Comparison of ENCODE assay signal across 9 mouse cellular contexts in genomic region chr6:28705384-28706107, GRCm38 (mm10).
DNase-seq lines count a peak whose midpoint lies in the region; ATAC-seq and TF ChIP-seq lines count a peak whose summit lies in the region.
"Had no signal": no experiment of that assay in that cellular context is flagged by ENCODE, and none has a peak within 500 bp of the region (broad histone marks: within the 10 kb centered on the region; RNA-seq: fewer than 3 reads in every experiment).

No protein-coding gene starts in this region.

- H3K9me3 ChIP-seq in forebrain, embryonic 15.5 days = no peaks in the 10 kb centered on the region
- no peaks in the 10 kb centered on the region for H3K9me3 ChIP-seq in forebrain, embryonic 12.5 days
- H3K9me3 ChIP-seq in heart, embryonic 14.5 days (ENCODE audit: control insufficient read depth, low read length) = no peaks in the 10 kb centered on the region

- H3K27ac ChIP-seq in forebrain, embryonic 15.5 days (replicated peaks) = peak overlapping the region; percentile 60
- no peak overlapping the region for H3K27ac ChIP-seq in forebrain, embryonic 12.5 days
- peak overlapping the region; percentile 81 for H3K27ac ChIP-seq in cerebellum, adult 2 months (ENCODE audit: insufficient read depth, low read length)
- peak overlapping the region in 1 of 2 experiments; percentile 14; a peak in 1 of 4 replicates for H3K27ac ChIP-seq in heart, embryonic 14.5 days (replicated peaks in 1 of 2; ENCODE audit: control insufficient read depth in 1 of 2, insufficient read depth in 1 of 2, low read depth in 2 of 2, low read length in 2 of 2)

- no peak for TF ChIP-seq CTCF in cerebellum, adult 2 months (IDR thresholded peaks at IDR 0.05; ENCODE audit: borderline replicate concordance, insufficient read depth, low read depth, low read length)

- no peak for TF ChIP-seq POLR2A in cerebellum, adult 2 months (IDR thresholded peaks at IDR 0.05; ENCODE audit: borderline replicate concordance, insufficient read depth, low read length)

- no peak overlapping the region for H3K4me3 ChIP-seq in forebrain, embryonic 15.5 days
- H3K4me3 ChIP-seq in forebrain, embryonic 12.5 days (replicated peaks) = no peak overlapping the region
- no peak overlapping the region for H3K4me3 ChIP-seq in cerebellum, adult 2 months (replicated peaks; ENCODE audit: insufficient read depth, low read depth, low read length)
- no peak overlapping the region for H3K4me3 ChIP-seq in heart, embryonic 14.5 days (ENCODE audit: control insufficient read depth in 1 of 2, insufficient read depth in 1 of 2, low read depth in 1 of 2, low read length in 2 of 2)

- peak; percentile 67 to 79 for DNase-seq in cerebellum, adult 2 months
- DNase-seq in left cerebral cortex, postnatal 4 days = peak; percentile 33
- peak; percentile 86 for DNase-seq in telencephalon, adult 2 months (ENCODE audit: low read depth, low spot score)
- no peak for DNase-seq in kidney, adult 8-10 months
- DNase-seq in thymus, postnatal 14 days = no peak

- ATAC-seq in forebrain, embryonic 15.5 days (replicated peaks) = peak; percentile 63
- ATAC-seq in forebrain, embryonic 12.5 days (ENCODE audit: low FRiP score) = no peak
- ATAC-seq in heart, embryonic 14.5 days (ENCODE audit: insufficient number of reproducible peaks, insufficient read depth, low FRiP score, low read depth) = no peak

- WGBS in forebrain, embryonic 15.5 days = 42% methylated on average over 6 of the region's 6 CpGs
- WGBS in forebrain, embryonic 12.5 days = 81% methylated on average over 6 of the region's 6 CpGs
- 9% methylated on average over 6 of the region's 6 CpGs for WGBS in cerebellum, adult 2 months
- 29% methylated on average over 6 of the region's 6 CpGs for WGBS in heart, embryonic 14.5 days

- peaks cover 30% of the 10 kb centered on the region for H3K4me1 ChIP-seq in forebrain, embryonic 15.5 days
- peaks cover 30% of the 10 kb centered on the region for H3K4me1 ChIP-seq in forebrain, embryonic 12.5 days
- H3K4me1 ChIP-seq in cerebellum, adult 2 months (ENCODE audit: control insufficient read depth, insufficient read depth, low read length) = peaks cover 22% of the 10 kb centered on the region
- H3K4me1 ChIP-seq in heart, embryonic 14.5 days (ENCODE audit: control insufficient read depth in 2 of 2, insufficient read depth in 2 of 2, low read length in 2 of 2) = peaks cover 18 to 40% of the 10 kb centered on the region in 2 experiments

- intact Hi-C loops in left cerebral cortex, postnatal 4 days (cut with DNase I) = loop anchor here (10.0 kb wide), 1 partner anchor 89 kb away; no protein-coding TSS in a partner anchor

- H3K4me2 ChIP-seq in forebrain, embryonic 15.5 days (replicated peaks) = peak overlapping the region; percentile 14; the same call in 1 of the 2 replicates
- no peak overlapping the region for H3K4me2 ChIP-seq in forebrain, embryonic 12.5 days
- peak overlapping the region; percentile 0; the same call in 1 of the 2 replicates for H3K4me2 ChIP-seq in heart, embryonic 14.5 days (ENCODE audit: low read length)
- H3K4me2 ChIP-seq: lung, embryonic 14.5 days had no signal

- no peaks in the 10 kb centered on the region for H3K27me3 ChIP-seq in forebrain, embryonic 15.5 days
- H3K27me3 ChIP-seq in forebrain, embryonic 12.5 days = no peaks in the 10 kb centered on the region
- no peaks in the 10 kb centered on the region for H3K27me3 ChIP-seq in cerebellum, adult 2 months (ENCODE audit: control insufficient read depth, insufficient read depth, low read length)
- no peaks in the 10 kb centered on the region for H3K27me3 ChIP-seq in heart, embryonic 14.5 days (ENCODE audit: control insufficient read depth, insufficient read depth, low read length)

- no peaks in the 10 kb centered on the region for H3K36me3 ChIP-seq in forebrain, embryonic 15.5 days
- H3K36me3 ChIP-seq in forebrain, embryonic 12.5 days (replicated peaks) = no peaks in the 10 kb centered on the region
- peaks cover 10% of the 10 kb centered on the region for H3K36me3 ChIP-seq in heart, embryonic 14.5 days (ENCODE audit: control insufficient read depth, insufficient read depth, low read length)

- H3K9ac ChIP-seq in forebrain, embryonic 15.5 days (replicated peaks) = no peak overlapping the region
- H3K9ac ChIP-seq in forebrain, embryonic 12.5 days = no peak overlapping the region
- H3K9ac ChIP-seq in heart, embryonic 14.5 days (ENCODE audit: low read length) = no peak overlapping the region
- H3K9ac ChIP-seq: lung, embryonic 14.5 days had no signal

Comparison
In these comparisons a context has a peak if more than half of its experiments do, and no peak if none do; other contexts are left out.
1. DNase-seq: peak in cerebellum, adult 2 months (2 of 2), left cerebral cortex, postnatal 4 days (single experiment) and telencephalon, adult 2 months (single experiment); none in kidney, adult 8-10 months (0 of 2) and thymus, postnatal 14 days (single experiment).